Mouse (Mus musculus) embryo, embryonic 10 days (tissue): Measurements from ENCODE around the gene Gng10.

Experiments
- DNase-seq: peaks from one replicate; pipeline ENCODE4 v3.0.0-alpha.2; 2015; ENCODE audit warnings: low spot score

Gene Gng10

DNA sequence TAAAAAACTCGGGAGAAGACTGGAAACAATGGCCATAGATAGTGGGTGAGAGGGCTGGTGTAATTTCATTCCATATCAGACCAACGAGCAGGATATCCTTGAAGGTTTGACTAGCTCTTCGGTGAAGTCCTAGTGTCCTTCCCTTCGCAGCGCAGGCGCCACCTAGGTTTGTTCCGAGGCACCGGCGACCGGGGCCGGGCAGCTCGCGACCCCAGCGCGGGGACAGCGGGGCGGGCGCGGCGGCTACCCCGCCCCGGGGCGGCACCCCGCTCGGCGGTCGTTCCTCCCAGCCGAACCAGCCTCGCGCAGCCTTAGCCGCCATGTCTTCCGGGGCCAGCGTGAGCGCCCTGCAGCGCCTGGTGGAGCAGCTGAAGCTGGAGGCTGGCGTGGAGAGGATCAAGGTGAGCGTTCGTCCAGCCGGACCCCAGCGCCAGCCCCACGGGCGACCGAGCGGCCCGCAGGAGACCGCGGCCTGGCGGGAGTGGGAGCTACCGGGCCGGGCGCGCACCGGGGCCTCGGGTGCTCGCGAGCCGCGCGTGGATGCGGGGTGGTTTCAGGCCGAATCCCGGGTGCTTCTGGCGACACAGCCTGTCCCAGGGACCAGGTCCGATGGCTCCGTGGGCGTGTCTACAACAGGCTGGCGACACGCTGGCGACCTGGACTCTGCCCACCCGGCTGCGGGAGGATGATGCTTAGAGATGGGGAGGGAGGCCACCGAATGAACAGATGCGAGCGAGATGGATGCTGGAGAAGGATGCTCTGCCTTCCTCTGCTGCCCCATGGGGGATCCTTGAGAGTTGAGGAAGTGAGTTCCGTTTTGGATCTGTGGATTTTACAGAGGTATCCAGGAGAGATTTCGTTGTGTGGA, at the start of gene Gng10:
Gng10 (plus strand) TSS at position 171 of the 868 bp plus-strand sequence.
- peak; percentile 63 for DNase-seq

DNA sequence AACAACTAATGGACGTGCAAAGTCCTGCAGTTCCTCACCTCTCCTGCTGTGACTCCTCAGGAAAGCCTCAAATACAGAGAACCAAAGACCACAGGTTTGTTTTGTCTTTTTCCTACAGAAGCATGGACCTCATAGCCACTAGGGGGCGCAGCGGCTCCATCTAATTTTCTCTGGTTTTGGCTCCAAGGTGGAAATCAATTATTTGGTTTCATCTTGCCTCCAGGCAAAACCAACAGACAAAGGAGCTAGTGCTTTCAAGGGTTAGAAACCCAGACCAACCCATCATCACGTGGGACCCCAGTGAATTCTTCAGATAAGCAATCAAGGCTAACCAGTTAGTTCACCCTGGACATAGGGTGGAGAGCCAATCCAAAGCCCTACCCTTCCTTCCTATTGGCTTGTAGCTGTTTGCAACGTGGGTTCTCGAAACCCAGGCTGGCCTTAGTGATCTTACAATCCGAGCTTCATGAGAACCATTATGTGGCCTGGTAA, 49.7 kb upstream of the Gng10 start:
- peak; percentile 84 for DNase-seq

DNA sequence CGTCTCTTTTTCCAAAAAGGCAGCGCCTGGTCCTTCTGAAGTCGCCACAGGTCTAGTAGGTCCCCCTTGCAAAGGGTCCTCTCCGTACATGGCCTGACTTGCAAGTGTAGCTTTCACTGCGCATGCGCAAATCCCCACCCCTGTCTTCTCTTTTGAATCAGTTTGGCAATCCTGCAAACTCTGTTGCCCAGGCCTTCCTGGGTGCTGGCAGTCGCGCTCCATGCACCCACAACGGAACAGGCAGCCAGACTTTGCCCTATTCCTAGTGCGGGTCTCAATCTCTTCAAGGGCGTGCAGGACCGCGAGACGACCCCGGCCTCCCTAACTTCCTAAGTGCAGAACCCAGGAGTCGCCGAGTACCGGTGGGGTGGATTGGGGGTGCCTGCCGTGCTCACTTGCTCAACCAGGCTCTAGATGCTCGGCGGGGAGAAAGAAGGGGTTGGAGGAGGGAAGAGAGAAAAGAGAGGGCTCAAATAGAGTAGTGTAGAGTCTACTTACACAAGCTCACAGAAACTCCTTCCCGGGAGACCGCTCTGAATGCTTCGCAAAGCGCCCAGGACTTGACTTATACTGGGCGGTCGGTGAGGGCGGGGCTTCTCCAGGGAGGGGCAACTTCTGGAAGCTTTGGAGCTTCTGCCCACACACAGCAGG, 48.2 kb upstream of the Gng10 start, which contains the start of gene Ptgr1:
Ptgr1 (minus strand) TSS at position 580 of the 651 bp plus-strand sequence.
- DNase-seq: peak; percentile 87

DNA sequence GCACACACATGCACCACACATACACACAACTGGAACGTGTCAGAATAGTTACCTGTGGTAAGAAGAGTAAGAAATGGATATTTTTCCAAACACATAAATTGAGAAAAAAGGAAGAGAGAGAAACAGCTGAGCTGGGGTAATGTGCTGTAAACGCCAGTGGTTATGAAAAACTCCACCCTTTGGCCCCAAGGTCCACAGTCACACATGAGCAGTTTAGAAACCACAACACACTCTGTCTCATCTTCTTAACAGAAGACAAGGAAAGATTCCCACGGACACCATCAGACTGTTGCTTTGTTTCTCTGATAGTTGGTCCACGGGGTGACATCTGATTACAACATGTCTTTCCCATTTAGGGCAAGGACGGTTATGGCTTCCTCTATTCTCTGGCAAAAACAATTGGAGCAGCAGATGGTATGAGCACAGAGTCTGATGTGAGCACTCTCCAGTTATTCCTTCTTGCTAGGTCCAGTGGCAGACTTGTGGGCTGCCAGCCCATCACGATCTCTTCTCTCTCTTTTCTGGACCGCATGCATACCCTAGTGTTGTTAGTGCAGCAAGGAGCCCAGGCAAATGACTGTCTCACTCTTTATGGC, 45.5 kb upstream of the Gng10 start:
- DNase-seq: no peak

DNA sequence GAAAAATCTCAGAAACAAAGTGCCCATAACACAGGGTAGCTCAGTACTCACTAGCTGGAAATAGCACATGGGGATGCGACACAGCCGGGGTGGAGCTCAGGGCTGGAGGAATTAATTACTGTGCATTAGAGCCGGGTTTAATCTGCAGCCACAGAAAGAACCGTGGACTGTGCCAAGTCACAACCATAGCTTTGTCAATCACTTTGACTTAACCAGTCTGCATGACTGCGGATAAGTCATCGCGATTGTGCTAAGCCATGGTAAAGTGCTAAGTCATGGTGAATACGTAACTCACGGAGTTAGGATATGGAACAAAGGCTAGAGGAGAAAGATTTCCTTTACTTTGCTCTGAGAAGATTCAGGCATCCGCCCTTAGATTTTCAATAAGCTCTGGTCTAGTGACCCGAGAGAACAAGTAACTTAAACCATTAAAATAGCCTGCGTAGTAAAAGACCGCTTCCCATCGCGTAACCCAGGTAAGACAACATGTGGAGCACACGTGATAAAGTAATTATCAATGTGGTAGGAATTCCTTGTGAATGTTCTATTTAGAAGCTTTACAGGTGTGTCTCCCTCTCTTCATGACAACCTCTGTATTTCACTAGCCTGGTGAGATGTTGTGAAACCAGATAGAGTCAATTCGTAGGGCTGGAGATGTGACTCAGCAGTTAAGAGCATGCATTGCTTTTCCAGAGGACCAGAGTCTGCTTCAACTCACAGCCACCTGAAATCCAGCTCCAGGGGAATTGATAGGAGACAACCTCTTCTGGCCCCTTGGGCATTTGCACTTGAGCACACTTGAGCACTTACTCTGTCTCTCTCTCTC, 44.1 kb upstream of the Gng10 start:
- DNase-seq: no peak

DNA sequence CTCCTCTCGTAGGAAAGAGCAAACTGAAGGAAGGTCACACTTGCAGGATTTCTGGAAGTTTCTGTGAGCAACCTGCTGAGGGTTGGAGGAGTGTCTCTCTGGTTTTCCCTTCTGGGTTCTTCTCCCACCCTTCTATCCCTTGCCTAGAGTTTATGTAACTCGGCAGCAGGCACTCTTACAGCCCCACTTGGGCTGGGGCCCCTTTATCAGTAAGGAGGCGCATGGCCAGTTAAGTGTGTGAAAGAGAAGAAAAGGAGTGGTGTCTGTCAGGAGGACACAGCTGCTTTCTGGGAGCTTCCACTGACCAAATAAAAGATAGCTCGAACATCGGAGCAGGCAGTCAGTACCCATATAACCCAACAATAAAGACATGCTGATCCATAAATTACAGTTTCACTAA, 42.7 kb upstream of the Gng10 start:
- no peak for DNase-seq

DNA sequence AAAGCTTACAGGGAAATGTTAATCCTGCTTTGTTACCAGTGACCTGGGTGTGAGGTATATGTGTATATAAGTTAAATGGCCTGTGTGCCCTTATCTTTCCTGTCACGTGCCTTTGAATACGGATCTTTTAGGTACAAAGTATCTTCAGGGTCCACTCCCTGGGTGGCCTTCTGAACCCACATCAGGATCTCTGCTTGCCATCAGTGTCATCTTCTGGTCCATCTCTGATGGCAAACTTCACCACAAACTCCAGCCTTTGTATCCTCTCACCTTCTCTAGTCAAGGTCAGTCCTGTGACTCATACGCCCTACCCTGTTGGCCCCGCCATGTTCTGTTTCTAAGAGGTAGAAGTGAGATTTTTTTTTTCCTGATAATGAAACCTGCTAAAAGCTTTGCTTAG, 40.1 kb upstream of the Gng10 start, which contains the start of gene Dnajc25:
Dnajc25 (plus strand) TSS at position 301 of the 400 bp plus-strand sequence.
- no peak for DNase-seq

DNA sequence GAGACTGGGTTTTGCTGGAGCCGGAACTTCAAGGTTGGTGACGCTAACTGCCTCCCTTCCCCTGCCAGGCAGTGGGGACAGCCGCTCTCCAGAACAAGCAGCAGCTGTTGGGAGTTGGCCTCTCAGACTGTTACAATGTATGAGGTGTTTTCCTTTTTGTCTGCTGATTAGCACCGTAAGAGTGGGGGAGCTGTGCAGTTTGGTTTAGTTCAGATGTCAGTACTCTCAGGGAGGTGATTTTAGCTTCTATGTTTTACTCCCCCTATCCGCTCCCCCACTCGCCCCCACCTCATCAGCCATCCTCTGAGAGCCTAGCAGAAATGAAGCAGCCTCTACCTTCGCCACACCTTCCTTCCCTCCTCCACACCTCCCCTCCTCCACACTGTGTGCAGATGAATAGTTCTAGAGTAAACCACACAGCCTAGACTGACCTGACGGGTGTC, 39.6 kb upstream of the Gng10 start:
- DNase-seq: no peak

DNA sequence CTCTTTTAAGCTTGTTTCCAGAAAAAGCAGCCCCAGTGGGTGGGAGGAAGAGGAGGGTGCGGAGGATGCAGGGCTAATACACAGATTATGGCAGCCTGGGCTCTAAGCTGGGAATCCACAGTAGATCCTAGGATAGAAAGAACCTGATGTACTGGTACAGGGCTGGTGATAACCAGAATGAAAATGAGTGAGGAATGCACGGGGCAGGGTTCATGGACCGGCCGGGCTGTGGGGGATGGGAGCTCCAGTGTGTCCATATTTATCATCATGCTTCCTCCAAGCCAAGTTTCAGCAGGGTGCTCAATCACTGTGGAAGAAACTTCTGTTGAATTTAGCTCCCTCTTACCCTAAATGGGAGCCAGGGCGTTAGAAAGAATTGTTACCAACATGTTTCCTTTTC, 37.8 kb upstream of the Gng10 start:
- peak; percentile 39 for DNase-seq

DNA sequence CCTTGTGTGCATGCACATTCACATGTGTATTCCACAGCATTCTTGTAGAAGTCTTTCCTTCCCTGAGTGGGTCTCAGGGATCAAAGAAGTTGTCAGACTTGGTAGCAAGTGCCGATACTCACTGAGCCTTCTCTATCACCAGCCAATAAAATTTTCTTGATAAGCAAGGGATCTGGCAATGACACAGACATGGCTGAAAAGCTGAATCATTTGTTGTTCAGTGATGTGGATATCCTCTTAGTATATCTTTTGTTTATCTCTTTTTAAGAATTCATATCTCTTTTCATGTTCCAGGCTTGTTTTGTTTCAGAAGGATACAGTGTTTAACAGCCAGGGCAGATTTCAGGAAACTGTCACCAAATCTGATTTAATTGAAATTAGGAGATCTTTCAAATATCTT, 36.2 kb upstream of the Gng10 start:
- DNase-seq: no peak

DNA sequence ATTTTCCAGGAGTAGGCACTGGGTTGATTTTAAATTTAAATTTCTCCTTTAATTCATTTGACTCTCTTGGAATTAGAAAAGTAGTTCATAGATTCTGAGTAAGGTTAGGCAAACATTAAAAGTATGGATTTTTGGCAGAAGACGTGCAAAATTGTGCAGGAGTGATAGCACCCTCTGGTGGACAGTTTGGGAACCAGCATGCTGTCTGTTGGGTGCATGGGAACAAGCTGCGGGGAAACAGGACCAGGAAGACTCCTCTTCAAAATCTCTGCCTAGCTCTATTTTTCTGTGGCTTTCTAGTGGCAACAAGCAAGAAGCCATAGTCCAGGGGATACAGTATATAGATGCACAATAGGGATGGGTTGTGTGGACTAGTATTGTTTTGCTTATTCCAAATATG, 35.2 kb upstream of the Gng10 start:
- DNase-seq: peak; percentile 75

DNA sequence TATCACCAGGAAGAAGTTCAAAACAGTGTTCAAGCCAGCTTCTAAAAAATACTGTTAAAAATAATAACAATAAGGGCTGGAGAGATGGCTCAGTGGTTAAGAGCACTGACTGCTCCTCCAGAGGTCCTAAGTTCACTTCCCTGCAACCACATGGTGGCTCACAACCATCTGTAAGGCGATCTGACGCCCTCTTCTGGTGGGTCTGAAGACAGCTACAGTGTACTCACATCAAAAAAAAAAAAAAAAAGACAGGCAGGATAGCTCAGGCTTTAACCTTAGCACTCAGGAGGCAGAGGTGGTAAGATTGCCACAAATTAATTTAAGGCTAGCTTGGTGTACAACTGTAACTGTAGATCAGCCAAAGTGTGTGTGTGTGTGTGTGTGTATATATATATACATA, 34.3 kb upstream of the Gng10 start:
- peak; percentile 59 for DNase-seq

DNA sequence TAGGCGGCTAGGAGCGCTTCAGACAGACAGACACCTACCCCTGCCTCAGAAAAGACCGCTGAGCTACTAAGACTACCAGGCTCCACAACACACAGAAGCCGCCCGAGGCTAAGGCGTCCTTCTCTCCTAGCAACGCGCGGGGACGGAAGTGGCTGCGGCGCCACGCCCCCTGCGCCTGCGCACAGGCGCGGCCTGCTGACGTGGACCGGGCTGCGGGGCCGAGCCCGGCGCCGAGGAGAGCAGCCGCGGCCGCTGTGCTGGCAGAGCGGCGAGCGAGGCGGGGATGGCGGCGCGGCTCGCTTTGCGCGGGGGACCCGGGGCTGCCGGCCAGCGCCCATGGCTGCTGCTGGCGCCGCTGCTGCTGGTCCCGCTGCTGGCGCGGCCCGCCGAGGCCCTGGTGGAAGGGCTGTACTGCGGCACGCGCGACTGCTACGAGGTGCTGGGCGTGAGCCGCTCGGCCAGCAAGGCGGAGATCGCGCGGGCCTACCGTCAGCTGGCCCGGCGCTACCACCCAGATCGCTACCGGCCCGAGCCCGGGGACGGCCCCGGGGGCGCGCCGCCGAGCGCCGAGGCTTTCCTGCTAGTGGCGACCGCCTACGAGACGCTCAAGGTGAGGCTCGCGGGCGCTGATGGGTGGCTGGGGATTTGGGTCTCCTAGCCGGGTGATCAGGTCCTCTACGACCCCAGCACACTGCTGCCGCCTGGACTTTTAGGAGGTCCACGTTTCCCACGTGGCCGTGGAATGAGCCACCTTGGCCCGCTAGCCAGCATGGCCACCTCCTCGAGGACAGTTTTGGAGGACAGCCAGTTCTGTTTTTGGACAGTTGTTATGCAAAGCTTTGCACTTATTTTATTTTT, 31.7 kb upstream of the Gng10 start, which contains the start of gene Gm20503:
Gm20503 (plus strand) TSS at position 263 of the 858 bp plus-strand sequence.
- peak; percentile 96 for DNase-seq

DNA sequence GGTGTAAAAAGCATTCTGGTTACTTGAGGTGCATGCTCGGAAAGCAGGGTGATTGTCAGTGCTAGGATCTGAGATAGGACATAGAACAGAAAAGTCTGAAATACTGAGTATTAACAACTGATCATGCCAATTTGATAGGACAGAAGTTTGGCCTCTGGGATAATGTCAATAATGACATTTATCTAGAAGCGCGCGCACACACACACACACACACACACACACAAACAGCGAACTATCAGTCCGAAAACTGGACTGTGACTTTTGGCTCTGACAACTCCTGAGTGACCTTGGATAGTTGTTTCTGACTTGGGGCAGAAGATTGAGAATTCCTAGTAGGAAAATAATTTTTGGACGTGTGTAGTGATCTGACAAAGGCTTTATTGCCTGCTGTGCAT, 31.1 kb upstream of the Gng10 start:
- no peak for DNase-seq

DNA sequence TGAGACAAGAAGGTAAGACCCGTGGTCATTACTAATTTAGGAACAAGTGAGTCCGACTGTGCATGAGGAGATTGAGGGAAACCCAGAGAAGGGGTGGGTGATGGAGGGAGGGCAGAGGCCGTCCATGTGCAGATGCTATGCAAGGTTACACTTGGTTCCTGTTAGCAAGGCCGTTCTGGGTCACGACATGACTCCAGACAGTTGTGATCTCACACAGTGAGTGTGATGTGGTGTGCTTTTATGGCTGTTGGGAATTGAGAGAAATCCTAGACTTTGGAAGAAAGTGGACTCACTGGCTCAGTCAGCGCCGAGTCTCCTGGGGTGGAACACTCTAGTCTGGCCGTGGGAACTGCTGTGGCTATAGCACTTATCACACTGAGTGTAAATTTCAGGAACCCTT, 28.7 kb upstream of the Gng10 start:
- DNase-seq: peak; percentile 63

DNA sequence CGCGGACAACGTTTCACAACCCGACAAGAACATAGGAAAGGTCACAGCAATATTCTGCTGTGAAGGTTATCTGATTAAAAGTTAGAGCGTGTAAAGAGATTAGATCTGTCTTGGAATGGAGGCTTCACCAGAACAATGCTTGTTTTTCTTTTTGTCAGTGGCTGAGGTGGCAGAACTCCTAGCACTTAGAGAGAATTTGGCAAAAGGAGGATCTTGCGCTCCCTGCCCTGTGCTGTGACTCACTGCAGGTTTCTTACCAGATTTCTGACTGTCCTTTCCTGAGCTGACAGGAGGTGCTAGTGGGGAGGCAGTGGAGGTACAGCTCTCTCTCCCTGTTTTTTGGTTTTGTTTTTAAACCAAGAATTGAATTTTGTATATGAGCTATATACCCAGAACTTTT, 27.9 kb upstream of the Gng10 start:
- DNase-seq: no peak

DNA sequence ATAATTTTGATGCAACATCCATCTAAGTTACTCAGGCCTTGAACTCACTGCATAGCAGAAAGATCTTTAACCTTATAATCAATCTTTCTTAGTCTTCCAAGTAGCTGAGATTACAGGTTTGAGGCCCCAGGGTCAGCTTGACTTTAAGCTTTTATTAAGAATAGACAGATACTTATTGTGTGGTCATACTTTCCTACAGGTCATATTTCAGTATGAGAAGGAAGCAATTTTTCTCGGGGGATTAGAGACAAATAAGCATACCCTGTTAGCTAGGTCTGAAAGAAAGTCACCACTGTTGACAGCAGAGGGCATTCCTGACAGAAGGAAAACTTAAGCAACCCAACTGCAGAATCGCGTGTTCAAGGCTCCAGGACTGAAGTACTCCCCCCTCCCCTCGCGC, 26.9 kb upstream of the Gng10 start:
- no peak for DNase-seq

DNA sequence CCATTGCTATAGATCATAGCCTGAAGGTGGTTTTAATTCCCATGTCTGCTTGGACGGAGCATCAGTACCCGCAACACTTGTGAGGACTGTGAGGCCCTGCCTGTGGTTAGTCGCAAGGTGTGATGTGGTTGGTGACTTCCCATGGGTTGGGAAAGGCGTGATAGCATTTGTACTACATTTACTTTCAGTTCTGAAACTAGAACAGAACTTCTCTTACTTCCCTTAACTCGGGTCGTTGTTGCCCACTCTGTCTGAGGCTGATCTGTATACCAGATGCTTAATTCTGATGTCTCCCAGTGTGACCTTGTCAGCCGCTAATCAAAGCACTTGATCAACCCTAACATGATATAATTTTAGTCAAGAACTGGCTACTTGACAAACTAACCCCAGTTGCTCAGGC, 25.7 kb upstream of the Gng10 start:
- DNase-seq: no peak

DNA sequence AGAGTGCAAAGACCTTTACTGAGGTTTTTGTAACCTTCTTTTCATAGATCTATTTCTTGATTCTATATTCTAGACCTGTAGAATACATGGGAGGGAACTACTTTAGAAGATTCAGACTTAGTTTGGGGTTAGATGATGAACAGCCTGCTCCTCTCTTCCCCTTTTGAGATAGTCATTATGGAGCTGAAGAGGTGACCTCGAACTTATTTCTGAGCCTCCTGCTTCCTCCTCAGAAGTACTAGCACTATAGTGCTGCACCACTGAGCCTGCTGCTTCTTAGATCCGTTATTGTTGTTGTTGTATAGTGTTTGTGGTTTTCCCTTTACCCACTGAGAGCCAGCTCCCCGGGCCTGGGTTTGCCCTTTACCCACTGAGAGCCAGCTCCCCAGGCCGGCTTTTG, 25.2 kb upstream of the Gng10 start:
- DNase-seq: no peak

DNA sequence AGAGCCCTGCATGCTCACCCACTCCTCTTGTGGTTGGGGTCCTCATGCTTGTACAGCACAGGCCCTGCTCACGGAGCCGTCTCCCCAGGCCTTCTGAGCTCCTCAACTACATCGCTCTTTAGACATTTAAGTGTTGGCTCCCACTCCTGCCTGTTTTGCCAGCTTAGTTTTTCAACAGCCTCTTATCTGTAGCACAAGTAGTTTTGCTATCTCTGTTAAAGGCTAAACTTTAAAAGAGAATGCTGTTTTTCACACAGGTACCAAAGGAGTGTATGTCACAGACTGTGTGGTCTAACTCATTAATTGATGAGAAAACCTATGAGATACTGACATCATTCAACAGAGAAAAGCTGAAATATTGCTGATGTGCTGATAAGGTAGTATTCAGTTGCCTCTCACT, 23.4 kb upstream of the Gng10 start:
- no peak for DNase-seq

DNA sequence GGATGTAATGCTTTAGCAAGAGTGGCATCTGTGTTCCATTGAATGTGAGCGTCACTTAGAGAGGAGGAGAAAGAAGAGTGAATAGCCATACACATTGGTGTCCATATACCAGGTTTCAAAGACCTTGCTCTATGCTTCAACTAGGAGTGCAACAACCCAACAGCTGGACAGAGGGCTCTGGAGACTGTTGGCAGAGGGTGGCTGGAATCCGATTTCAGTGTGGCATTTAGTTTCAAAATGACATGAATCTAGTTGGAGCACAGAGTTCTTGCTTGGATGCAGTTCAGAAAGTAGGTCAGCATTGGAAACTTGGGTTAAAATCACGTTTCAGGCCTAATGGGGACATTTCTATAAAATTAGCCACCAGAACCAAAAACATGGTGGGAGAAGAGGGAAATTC, 19.7 kb upstream of the Gng10 start:
- DNase-seq: no peak
